Mouse (Mus musculus) intestine, postnatal 0 days (tissue): ENCODE measurements around the gene Ren1. TPM values are rescaled to one million over a fixed set of nuclear protein-coding genes. Genes with fewer than 3 reads are reported as not detected.

ENCODE experiments used
- ATAC-seq: fragments of 200-750 bp; cut with Nextera tagmentation; 2 replicates; pipeline ENCODE4 v1.8.0; 2017; ENCODE audit warnings: mild to moderate bottlenecking, moderate TSS enrichment, moderate library complexity
- H3K27ac ChIP-seq: fragments of 300-500 bp; sonication (generic); 2 replicates; pipeline ENCODE4 v1.5.1; 2014; ENCODE audit warnings: mild to moderate bottlenecking, low read depth, low read length, moderate library complexity
- H3K27me3 ChIP-seq: fragments of 300-500 bp; sonication (generic); replicated peaks from 2 replicates; pipeline ENCODE4 v1.6.1; 2014; ENCODE audit warnings: low read length, mixed read lengths; ENCODE audit not compliant: control insufficient read depth, insufficient read depth
- H3K36me3 ChIP-seq: fragments of 300-500 bp; sonication (generic); 2 replicates; pipeline ENCODE4 v1.6.1; 2014; ENCODE audit warnings: mild to moderate bottlenecking, moderate library complexity; ENCODE audit not compliant: control insufficient read depth, insufficient read depth
- H3K4me1 ChIP-seq: fragments of 300-500 bp; sonication (generic); replicated peaks from 2 replicates; pipeline ENCODE4 v1.6.1; 2014; ENCODE audit warnings: antibody characterized with exemption, low read length, mixed read lengths; ENCODE audit not compliant: control insufficient read depth, insufficient read depth
- H3K4me2 ChIP-seq: fragments of 300-500 bp; sonication (generic); replicated peaks from 2 replicates; pipeline ENCODE4 v1.6.1; 2014; ENCODE audit warnings: low read depth, mild to moderate bottlenecking, moderate library complexity
- H3K4me3 ChIP-seq: fragments of 300-500 bp; sonication (generic); 2 replicates; pipeline ENCODE4 v1.5.1; 2014; ENCODE audit warnings: low read depth, low read length
- H3K9ac ChIP-seq: fragments of 300-500 bp; sonication (generic); 2 replicates; pipeline ENCODE4 v1.6.1; 2014; ENCODE audit warnings: mild to moderate bottlenecking, low read depth, low read length
- H3K9me3 ChIP-seq: fragments of 300-500 bp; sonication (generic); 2 replicates; pipeline ENCODE4 v1.6.1; 2016; ENCODE audit warnings: mixed run types; ENCODE audit not compliant: control insufficient read depth
- CTCF ChIP-seq: sonication (generic); IDR thresholded peaks from 2 replicates; pipeline ENCODE4 v1.5.1; 2016; ENCODE audit warnings: low read depth, mild to moderate bottlenecking, control low read depth, antibody characterized with exemption, moderate library complexity
- WGBS: fragments of 180-500 bp; shearing (Covaris S2); extraction: QIAGEN DNeasy Blood & Tissue Kit; methylation state at CpG from one replicate; pipeline ENCODE4 v1.1.7; 2014; 5-methylcytosine and 5-hydroxymethylcytosine counted together
- polyA plus RNA-seq: library from polyadenylated mRNA; unstranded; fragments of >200 nt; fragmentation: Nextera tagmentation; extraction: Ambion mirVana; gene quantifications from 2 replicates; pipeline ENCODE4 v1.2.1, GENCODE M21; 2015

The Ren1 gene
- polyA plus RNA-seq, 1 experiment from 2014 or later = 4.3 TPM

DNA sequence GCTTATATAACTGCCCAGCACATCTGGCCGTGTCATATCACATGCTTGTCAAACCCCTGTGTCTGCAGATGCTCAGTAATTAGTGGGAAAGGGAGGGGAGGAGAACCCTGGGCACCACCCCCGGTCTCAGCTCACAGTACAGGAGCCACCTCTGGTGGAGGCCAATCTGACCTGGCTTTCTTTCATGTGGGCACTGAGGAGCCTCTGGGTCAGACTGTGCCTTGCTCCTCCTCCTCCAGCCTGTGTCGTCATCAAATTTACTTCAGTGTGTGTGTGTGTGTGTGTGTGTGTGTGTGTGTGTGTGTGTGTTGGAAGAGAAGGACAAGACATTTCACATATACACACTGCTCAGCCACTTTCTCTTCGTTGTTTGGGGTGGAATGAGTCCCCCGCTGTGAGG is 27.0 kb upstream of the Ren1 start:
- 42% methylated on average over 5 of the region's 5 CpGs for WGBS
- Histone ChIP-seq H3K4me1 (no peaks in the 10 kb centered on the region), H3K9me3 (no peaks in the 10 kb centered on the region), H3K4me3 (no peak overlapping the region), H3K9ac (no peak overlapping the region), H3K36me3 (0 out of 2 replicates have a peak, but pooled peaks cover 9% of the 10 kb centered on the region), H3K27me3 (no peaks in the 10 kb centered on the region; the same call in 1 of the 2 replicates), H3K4me2 (no peak overlapping the region), H3K27ac (no peak overlapping the region)
- TF ChIP-seq CTCF = no peak
- ATAC-seq = peak; percentile 29; the same call in 1 of the 2 replicates

DNA sequence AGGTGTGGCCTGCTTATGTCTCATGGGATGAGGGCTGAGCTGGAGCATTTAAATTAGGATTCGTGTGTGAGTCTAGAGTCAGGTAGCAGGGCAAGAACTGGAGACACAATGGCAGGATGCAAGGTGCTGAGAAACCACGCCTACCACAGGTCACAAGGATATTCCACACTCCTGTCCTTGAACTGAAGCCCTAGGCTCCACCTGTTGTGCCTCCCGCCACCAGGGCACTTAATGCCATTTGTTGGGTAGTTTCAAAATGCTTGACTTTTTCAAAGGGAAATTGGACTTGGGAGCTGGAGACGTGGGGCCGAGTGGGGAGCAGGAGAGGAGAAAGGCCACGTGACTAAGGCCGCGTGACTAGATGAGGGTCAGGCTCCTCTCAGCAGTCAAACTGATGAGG is 24.4 kb upstream of the Ren1 start:
- Histone ChIP-seq H3K36me3 (0 out of 2 replicates have a peak, but pooled peaks cover 9% of the 10 kb centered on the region), H3K27me3 (no peaks in the 10 kb centered on the region; the same call in 1 of the 2 replicates), H3K9me3 (no peaks in the 10 kb centered on the region), H3K4me1 (no peaks in the 10 kb centered on the region; the same call in 1 of the 2 replicates), H3K9ac (no peak overlapping the region), H3K4me3 (no peak overlapping the region), H3K4me2 (no peak overlapping the region), H3K27ac (no peak overlapping the region)
- 90% methylated on average over 8 of the region's 8 CpGs for WGBS
- no peak for ATAC-seq
- TF ChIP-seq CTCF = no peak

DNA sequence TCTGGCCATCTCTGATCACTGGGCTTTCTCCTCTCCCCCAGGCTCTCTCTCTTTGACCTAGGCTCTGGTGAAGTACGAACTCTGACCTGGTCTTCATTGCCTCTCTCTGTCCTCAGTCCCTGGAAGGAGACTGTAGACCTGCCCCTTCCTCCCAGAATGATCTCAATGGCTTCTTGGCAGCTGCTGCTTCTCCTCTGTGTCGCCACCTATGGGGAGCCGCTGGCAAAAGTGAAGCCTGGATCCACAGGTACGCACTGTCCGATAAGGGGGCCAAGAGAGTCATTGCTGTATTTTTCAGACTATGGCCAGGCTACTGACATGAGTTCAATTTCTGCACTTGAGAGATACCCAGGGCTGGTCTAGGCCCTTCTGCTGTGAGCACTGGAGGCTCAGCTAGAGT is 23.2 kb upstream of the Ren1 start:
- TF ChIP-seq CTCF = peak; percentile 54
- WGBS = 68% methylated on average over 5 of the region's 5 CpGs
- ATAC-seq = no peak
- Histone ChIP-seq H3K4me3 (no peak overlapping the region), H3K4me2 (no peak overlapping the region), H3K9me3 (no peaks in the 10 kb centered on the region), H3K4me1 (no peaks in the 10 kb centered on the region; the same call in 1 of the 2 replicates), H3K27me3 (no peaks in the 10 kb centered on the region; the same call in 1 of the 2 replicates), H3K27ac (no peak overlapping the region), H3K36me3 (no peaks in the 10 kb centered on the region), H3K9ac (no peak overlapping the region)

DNA sequence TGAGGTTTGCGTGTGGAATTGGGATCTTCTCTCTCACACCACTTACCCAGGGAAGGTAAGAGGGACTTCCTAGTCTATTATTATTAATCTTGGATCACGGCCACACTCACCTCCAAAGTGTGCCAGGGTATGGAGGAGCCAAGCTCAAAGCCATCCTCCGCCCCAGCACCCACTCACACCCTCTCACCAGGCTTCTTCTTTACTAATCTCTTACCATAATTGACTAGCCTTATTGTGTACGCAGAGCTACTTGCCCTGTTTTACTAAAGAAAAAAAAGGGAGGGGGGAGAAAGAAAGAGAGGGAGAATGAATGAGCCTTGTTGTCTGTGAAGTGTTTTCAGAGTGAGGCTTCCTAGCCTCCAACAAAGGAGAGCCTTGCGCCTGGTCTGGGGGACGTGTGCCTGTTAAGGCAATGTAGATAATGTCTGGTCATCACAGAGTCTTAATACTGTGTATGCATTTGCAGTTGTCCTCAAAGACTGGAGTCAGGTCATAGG is 22.0 kb upstream of the Ren1 start:
- Histone ChIP-seq H3K4me1 (no peaks in the 10 kb centered on the region; the same call in 1 of the 2 replicates), H3K4me3 (no peak overlapping the region), H3K4me2 (no peak overlapping the region), H3K27ac (no peak overlapping the region), H3K9ac (no peak overlapping the region), H3K27me3 (no peaks in the 10 kb centered on the region; the same call in 1 of the 2 replicates), H3K36me3 (no peaks in the 10 kb centered on the region), H3K9me3 (no peaks in the 10 kb centered on the region)
- no peak for ATAC-seq
- no peak for TF ChIP-seq CTCF
- WGBS = 81% methylated on average over 6 of the region's 6 CpGs

DNA sequence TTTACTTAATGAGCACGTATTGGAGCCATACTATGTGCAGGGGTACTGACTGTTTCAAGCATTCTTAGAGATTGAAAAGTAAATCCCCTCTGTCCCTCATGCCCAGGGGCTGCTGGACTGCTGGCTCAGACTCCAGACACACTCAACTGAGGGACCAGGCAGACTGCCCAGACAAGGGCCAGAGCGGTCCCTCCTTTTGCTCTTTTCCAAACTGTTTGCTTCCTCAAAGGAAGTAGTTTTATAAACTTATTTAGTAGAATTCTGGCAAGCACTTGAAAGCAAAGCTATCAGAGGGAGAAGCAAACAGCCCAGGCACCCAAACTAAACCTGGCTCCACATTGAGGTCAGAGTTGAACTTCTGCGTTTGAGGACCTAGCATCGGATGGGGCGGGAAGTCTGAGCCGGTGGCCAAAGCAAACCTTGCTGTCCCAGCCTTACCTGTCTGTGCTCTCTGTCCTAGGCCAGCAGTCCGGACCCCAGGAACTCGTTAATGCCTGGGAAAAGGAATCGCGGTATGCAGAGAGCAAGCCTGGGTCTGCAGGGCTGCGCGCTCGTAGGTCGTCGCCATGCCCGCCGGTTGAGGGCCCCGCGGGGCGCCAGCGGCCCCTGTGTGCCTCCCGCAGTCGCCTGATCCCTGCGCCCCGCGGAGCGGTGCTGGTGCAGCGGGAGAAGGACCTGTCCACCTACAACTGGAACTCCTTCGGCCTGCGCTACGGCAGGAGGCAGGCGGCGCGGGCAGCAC is 21.2 kb upstream of the Ren1 start:
- peak overlapping the region; percentile 62 for H3K4me2 ChIP-seq
- H3K36me3 ChIP-seq = no peaks in the 10 kb centered on the region
- TF ChIP-seq CTCF = no peak
- peak overlapping the region; percentile 37; the same call in 1 of the 2 replicates for H3K9ac ChIP-seq
- H3K9me3 ChIP-seq = no peaks in the 10 kb centered on the region
- H3K4me1 ChIP-seq = no peaks in the 10 kb centered on the region; the same call in 1 of the 2 replicates
- no peaks in the 10 kb centered on the region; the same call in 1 of the 2 replicates for H3K27me3 ChIP-seq
- H3K27ac ChIP-seq = no peak overlapping the region
- peak; percentile 44; the same call in 1 of the 2 replicates for ATAC-seq
- peak overlapping the region; percentile 26 for H3K4me3 ChIP-seq
- 6% methylated on average over 33 of the region's 34 CpGs for WGBS

DNA sequence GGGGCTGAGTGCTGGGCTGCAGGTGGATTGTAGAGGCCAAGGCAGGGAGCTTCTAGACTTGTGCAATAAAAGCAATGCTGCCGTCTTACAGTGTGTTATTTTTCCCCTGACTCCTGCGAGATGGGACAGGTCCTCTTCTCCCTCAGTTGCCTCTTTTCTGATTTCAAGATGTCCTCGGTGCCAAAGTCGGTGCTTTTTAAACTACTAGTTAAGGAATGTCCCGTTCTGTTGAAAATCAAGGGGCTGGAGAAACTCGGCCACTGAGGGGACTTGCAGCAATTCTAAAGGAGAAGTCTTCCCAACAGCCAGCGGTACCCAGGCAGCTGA is 20.7 kb upstream of the Ren1 start:
- peak overlapping the region; percentile 26 for H3K4me3 ChIP-seq
- peak overlapping the region; percentile 62 for H3K4me2 ChIP-seq
- no peak for TF ChIP-seq CTCF
- H3K27me3 ChIP-seq = no peaks in the 10 kb centered on the region; the same call in 1 of the 2 replicates
- no peak for ATAC-seq
- H3K4me1 ChIP-seq = no peaks in the 10 kb centered on the region; the same call in 1 of the 2 replicates
- H3K27ac ChIP-seq = no peak overlapping the region
- H3K9ac ChIP-seq = peak overlapping the region; percentile 37; the same call in 1 of the 2 replicates
- H3K9me3 ChIP-seq = no peaks in the 10 kb centered on the region
- 31% methylated on average over 7 of the region's 7 CpGs for WGBS
- H3K36me3 ChIP-seq = no peaks in the 10 kb centered on the region
